Mouse (Mus musculus) granulocyte monocyte progenitor cell, adult 5-6 weeks (primary cell): ENCODE measurements around the gene Gm44503. TPM values are rescaled to one million over a fixed set of nuclear protein-coding genes. Genes with fewer than 3 reads are reported as not detected.

Source experiments
- total RNA-seq, 2 experiments: library from RNA; stranded (forward) in 1 of 2; stranded (reverse) in 1 of 2; fragments of 200-712, 200-1000 nt in 1 of 2; fragments of >200 nt in 1 of 2; fragmentation: Nextera tagmentation in 1 of 2; gene quantifications; 2 replicates each; pipeline ENCODE4 v1.2.3; 2014 to 2017

The Gm44503 gene
- total RNA-seq, 2 experiments from 2014 or later, result 0.21 TPM; not detected in 1

Other genes with a start within 250 kb of the Gm44503 start
- gene Prtg, start 152.0 kb upstream of the Gm44503 start, total RNA-seq (2014; fragmentation: Nextera tagmentation), result 0.17 TPM in 1 of 2 replicates, not detected in the other
- not detected in 2 replicates for gene Prtg, start 152.0 kb upstream of the Gm44503 start, total RNA-seq (2017)
- gene Pygo1, start 33.2 kb upstream of the Gm44503 start, total RNA-seq (2014; fragmentation: Nextera tagmentation), result not detected in 2 replicates
- not detected in 2 replicates for gene Pygo1, start 33.2 kb upstream of the Gm44503 start, total RNA-seq (2017)
- gene Dyx1c1, start 67 bp upstream of the Gm44503 start, total RNA-seq (2014; fragmentation: Nextera tagmentation), result 3.9 TPM in 1 of 2 replicates, not detected in the other
- 0.17 and 0.52 TPM in 2 replicates for gene Dyx1c1, start 67 bp upstream of the Gm44503 start, total RNA-seq (2017)
- 11.3 and 24.2 TPM in 2 replicates for gene Ccpg1os, start 26.5 kb downstream of the Gm44503 start, total RNA-seq (2014; fragmentation: Nextera tagmentation)
- gene Ccpg1os, start 26.5 kb downstream of the Gm44503 start, total RNA-seq (2017), result 4.4 and 11.3 TPM in 2 replicates
- gene Ccpg1, start 26.6 kb downstream of the Gm44503 start, total RNA-seq (2014; fragmentation: Nextera tagmentation), result 27.1 and 35.0 TPM in 2 replicates
- 39.2 and 42.6 TPM in 2 replicates for gene Ccpg1, start 26.6 kb downstream of the Gm44503 start, total RNA-seq (2017)
- 32.5 and 38.2 TPM in 2 replicates for gene Pigb, start 81.5 kb downstream of the Gm44503 start, total RNA-seq (2014; fragmentation: Nextera tagmentation)
- 7.3 and 9.1 TPM in 2 replicates for gene Pigb, start 81.5 kb downstream of the Gm44503 start, total RNA-seq (2017)
- 92.8 and 93.0 TPM in 2 replicates for gene Rab27a, start 86.0 kb downstream of the Gm44503 start, total RNA-seq (2014; fragmentation: Nextera tagmentation)
- gene Rab27a, start 86.0 kb downstream of the Gm44503 start, total RNA-seq (2017), result 171 and 187 TPM in 2 replicates
- 1.6 and 7.0 TPM in 2 replicates for gene Khdc3, start 143.0 kb downstream of the Gm44503 start, total RNA-seq (2014; fragmentation: Nextera tagmentation)
- gene Khdc3, start 143.0 kb downstream of the Gm44503 start, total RNA-seq (2017), result 1.8 TPM in 1 of 2 replicates, not detected in the other
- gene Gm20509, start 143.6 kb downstream of the Gm44503 start, total RNA-seq (2014; fragmentation: Nextera tagmentation), result not detected in 2 replicates
- gene Gm20509, start 143.6 kb downstream of the Gm44503 start, total RNA-seq (2017), result not detected in 2 replicates
- 87.9 and 106 TPM in 2 replicates for gene Rsl24d1, start 154.6 kb downstream of the Gm44503 start, total RNA-seq (2014; fragmentation: Nextera tagmentation)
- gene Rsl24d1, start 154.6 kb downstream of the Gm44503 start, total RNA-seq (2017), result 172 and 197 TPM in 2 replicates